Mouse (Mus musculus) right cerebral cortex, postnatal 10 days (tissue): ENCODE measurements at regions not wholly inside any gene's neighbourhood (a gene's known extent, or its start where the extent isn't known, plus 50 kb on each side); places are given as distances from the start of the nearest gene placed in this dataset.

Source experiments
- DNase-seq, 2 experiments: peaks; one replicate each; pipeline ENCODE4 v3.0.0; 2021; ENCODE audit warnings: low spot score in 2 of 2

GRCm38 (mm10) chr4:125882531-125882930 lies 141.8 kb upstream of the Csf3r start:
- DNase-seq: no peak

GRCm38 (mm10) chr4:125890510-125890909 lies 133.8 kb upstream of the Csf3r start:
- DNase-seq: no peak

- DNase-seq: no peak
These were observed 131.2 kb upstream of the Csf3r start for GRCm38 (mm10) chr4:125893139-125893538.

GRCm38 (mm10) chr4:125897707-125898106 lies 126.6 kb upstream of the Csf3r start:
- no peak for DNase-seq

GRCm38 (mm10) chr4:125898631-125899348 lies 125.6 kb upstream of the Csf3r start:
- no peak for DNase-seq

- DNase-seq: no peak
These were observed 122.6 kb upstream of the Csf3r start for GRCm38 (mm10) chr4:125901546-125902276.

- no peak for DNase-seq
These were observed 118.1 kb upstream of the Csf3r start for GRCm38 (mm10) chr4:125906296-125906695.

- DNase-seq: no peak
These were observed 115.4 kb upstream of the Csf3r start for GRCm38 (mm10) chr4:125908901-125909300.

- no peak for DNase-seq
These were observed 112.6 kb upstream of the Csf3r start for GRCm38 (mm10) chr4:125911541-125912270.

GRCm38 (mm10) chr4:125912444-125913049 lies 111.8 kb upstream of the Csf3r start:
- peak; percentile 47 to 68 for DNase-seq

- DNase-seq: no peak
These were observed 109.2 kb upstream of the Csf3r start for GRCm38 (mm10) chr4:125915166-125915565.

- no peak for DNase-seq
These were observed 107.1 kb upstream of the Csf3r start for GRCm38 (mm10) chr4:125917210-125917609.

GRCm38 (mm10) chr4:125921550-125922316 lies 102.6 kb upstream of the Csf3r start:
- DNase-seq: peak; percentile 47 to 72

GRCm38 (mm10) chr4:125922317-125922878 lies 102.0 kb upstream of the Csf3r start:
- DNase-seq: no peak

GRCm38 (mm10) chr4:125923225-125923624 lies 101.1 kb upstream of the Csf3r start:
- DNase-seq: peak; percentile 36 to 48

GRCm38 (mm10) chr4:125928196-125928595 lies 96.2 kb upstream of the Csf3r start:
- no peak for DNase-seq

- DNase-seq: no peak
These were observed 95.1 kb upstream of the Csf3r start for GRCm38 (mm10) chr4:125929122-125929772.

- DNase-seq: no peak
These were observed 93.6 kb upstream of the Csf3r start for GRCm38 (mm10) chr4:125930764-125931163.

- DNase-seq: no peak
These were observed 93.0 kb upstream of the Csf3r start for GRCm38 (mm10) chr4:125931321-125931720.

- no peak for DNase-seq
These were observed 92.2 kb upstream of the Csf3r start for GRCm38 (mm10) chr4:125932036-125932756.
